Mouse (Mus musculus): Measurements from ENCODE around the gene Zup1. TPM values are rescaled to one million over a fixed set of nuclear protein-coding genes. Genes with fewer than 3 reads are reported as not detected.

The Zup1 gene
- polyA plus RNA-seq (2012; ENCODE audit: low replicate concordance) = 1.3 and 2.7 TPM in 2 replicates

GRCm38 (mm10) chr10:33950803-33951583 is at the start of gene Zup1:
Gene Zup1 (minus strand): TSS chr10:33951269.

GRCm38 (mm10) chr10:33904530-33905481 is 46.3 kb downstream of the Zup1 start, which contains the start of gene Rsph4a:
Gene Rsph4a (plus strand): TSS chr10:33905111.

Other genes with a start within 250 kb of the Zup1 start
- gene Sult3a2, start 164.6 kb downstream of the Zup1 start, polyA plus RNA-seq (2012; ENCODE audit: low replicate concordance) = not detected in 2 replicates
- gene Sult3a1, start 93.5 kb downstream of the Zup1 start, polyA plus RNA-seq (2012; ENCODE audit: low replicate concordance) = not detected in 2 replicates
- gene Rsph4a, start 46.2 kb downstream of the Zup1 start, polyA plus RNA-seq (2012; ENCODE audit: low replicate concordance) = not detected in 2 replicates
- gene Rwdd1, start 68.4 kb upstream of the Zup1 start, polyA plus RNA-seq (2012; ENCODE audit: low replicate concordance) = 118 and 123 TPM in 2 replicates
- gene Trappc3l, start 86.3 kb upstream of the Zup1 start, polyA plus RNA-seq (2012; ENCODE audit: low replicate concordance) = not detected in 2 replicates
- not detected in 2 replicates for gene Calhm4, start 93.0 kb upstream of the Zup1 start, polyA plus RNA-seq (2012; ENCODE audit: low replicate concordance)
- gene Calhm5, start 145.2 kb upstream of the Zup1 start, polyA plus RNA-seq (2012; ENCODE audit: low replicate concordance) = not detected in 2 replicates
- 4.1 and 6.4 TPM in 2 replicates for gene Calhm6, start 176.7 kb upstream of the Zup1 start, polyA plus RNA-seq (2012; ENCODE audit: low replicate concordance)

All from leukemia stem cell, adult 10-12 weeks (primary cell).